Mouse (Mus musculus): ENCODE measurements around the gene Gm17617. TPM values are rescaled to one million over a fixed set of nuclear protein-coding genes. Genes with fewer than 3 reads are reported as not detected.
"Not testable (repeated sequence)": the region's sequence is repeated elsewhere in the genome, so short reads cannot be mapped to it uniquely, and the experiment has no call there.

Gene Gm17617
- polyA plus RNA-seq, 1 experiment: not detected

DNA sequence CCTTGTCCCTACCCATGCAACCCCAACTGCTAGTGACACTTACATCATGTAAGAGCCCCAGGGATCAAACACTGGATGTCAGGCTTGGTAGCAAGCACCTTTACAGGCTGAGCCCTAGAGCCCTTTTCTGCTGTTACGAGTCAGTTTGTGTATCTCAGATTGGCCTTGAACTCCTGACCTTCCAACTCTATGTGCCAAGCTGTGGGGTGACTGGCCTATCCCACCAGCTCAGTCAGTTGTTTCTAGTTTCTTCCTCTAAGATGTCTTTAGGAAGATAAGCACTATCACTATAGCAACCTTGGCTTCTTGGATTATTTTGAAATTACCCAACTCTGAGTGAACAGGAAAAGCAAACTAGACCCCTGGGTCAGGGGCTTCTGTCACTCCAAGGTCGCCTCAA is 30.0 kb downstream of the Gm17617 start:
- Histone ChIP-seq H3K4me2 (ENCODE audit: low read depth) (no peak overlapping the region), H3K27me3 (ENCODE audit: control insufficient read depth, insufficient read depth, insufficient read length) (no peaks in the 10 kb centered on the region), H3K79me2 (ENCODE audit: control insufficient read depth, insufficient read depth) (peaks cover 39% of the 10 kb centered on the region), H3K4me3 (no peak overlapping the region), H3ac (ENCODE audit: control insufficient read depth, insufficient read length) (no peak overlapping the region), H3K36me3 (ENCODE audit: control insufficient read depth, insufficient read depth) (no peaks in the 10 kb centered on the region)
- TF ChIP-seq MAX (IDR thresholded peaks at IDR 0.05; ENCODE audit: low read depth) (no peak), POLR2A (IDR thresholded peaks at IDR 0.05; ENCODE audit: insufficient read length, low read depth) (no peak), SRF (IDR thresholded peaks at IDR 0.05; ENCODE audit: control insufficient read depth, insufficient read length, low read depth) (no peak), MYOG (IDR thresholded peaks at IDR 0.05; ENCODE audit: control insufficient read depth in 1 of 3, insufficient read depth in 1 of 3, insufficient read length in 2 of 3, low read depth in 2 of 3) (no peak), CEBPB (IDR thresholded peaks at IDR 0.05; ENCODE audit: insufficient read depth, poor library complexity, severe bottlenecking) (no peak), REST (IDR thresholded peaks at IDR 0.05; ENCODE audit: insufficient read depth, insufficient read length) (no peak), TCF3 (IDR thresholded peaks at IDR 0.05; ENCODE audit: insufficient read length, low read depth) (no peak), E2F4 (IDR thresholded peaks at IDR 0.05; ENCODE audit: insufficient read depth) (no peak), MYOD1 (IDR thresholded peaks at IDR 0.05; ENCODE audit: control insufficient read depth in 1 of 3, insufficient read length in 2 of 3, low read depth in 2 of 3) (no peak), TCF12 (IDR thresholded peaks at IDR 0.05; ENCODE audit: insufficient read depth, poor library complexity, severe bottlenecking) (no peak)

GRCm38 (mm10) chr13:55102366-55102765 is 31.0 kb downstream of the Gm17617 start:
- Histone ChIP-seq H3K4me3 (no peak overlapping the region), H3K36me3 (ENCODE audit: control insufficient read depth, insufficient read depth) (no peaks in the 10 kb centered on the region), H3K79me2 (ENCODE audit: control insufficient read depth, insufficient read depth) (peaks cover 40% of the 10 kb centered on the region), H3K4me2 (ENCODE audit: low read depth) (no peak overlapping the region), H3ac (ENCODE audit: control insufficient read depth, insufficient read length) (no peak overlapping the region), H3K27me3 (ENCODE audit: control insufficient read depth, insufficient read depth, insufficient read length) (no peaks in the 10 kb centered on the region)
- TF ChIP-seq MYOG (IDR thresholded peaks at IDR 0.05; ENCODE audit: control insufficient read depth in 1 of 3, insufficient read depth in 1 of 3, insufficient read length in 2 of 3, low read depth in 2 of 3) (no peak), TCF12 (IDR thresholded peaks at IDR 0.05; ENCODE audit: insufficient read depth, poor library complexity, severe bottlenecking) (no peak)

- peaks cover 39% of the 10 kb centered on the region for H3K79me2 ChIP-seq (ENCODE audit: control insufficient read depth, insufficient read depth)
- H3K4me3 ChIP-seq: no peak overlapping the region
- H3ac ChIP-seq (ENCODE audit: control insufficient read depth, insufficient read length): no peak overlapping the region
- H3K4me2 ChIP-seq (ENCODE audit: low read depth): no peak overlapping the region
- H3K27me3 ChIP-seq (ENCODE audit: control insufficient read depth, insufficient read depth, insufficient read length): no peaks in the 10 kb centered on the region
- H3K36me3 ChIP-seq (ENCODE audit: control insufficient read depth, insufficient read depth): no peaks in the 10 kb centered on the region
- TF ChIP-seq MYOG (IDR thresholded peaks at IDR 0.05; ENCODE audit: control insufficient read depth in 1 of 3, insufficient read depth in 1 of 3, insufficient read length in 2 of 3, low read depth in 2 of 3) (no peak), SRF (IDR thresholded peaks at IDR 0.05; ENCODE audit: control insufficient read depth, insufficient read length, low read depth) (no peak), E2F4 (IDR thresholded peaks at IDR 0.05; ENCODE audit: insufficient read depth) (no peak), POLR2A (IDR thresholded peaks at IDR 0.05; ENCODE audit: insufficient read length, low read depth) (no peak), TCF3 (IDR thresholded peaks at IDR 0.05; ENCODE audit: insufficient read length, low read depth) (no peak), POLR2AphosphoS2 (IDR thresholded peaks at IDR 0.05; ENCODE audit: insufficient read length, low read depth) (no peak), MYOD1 (IDR thresholded peaks at IDR 0.05; ENCODE audit: control insufficient read depth in 1 of 3, insufficient read length in 2 of 3, low read depth in 2 of 3) (no peak)
These were observed 31.7 kb downstream of the Gm17617 start for GRCm38 (mm10) chr13:55101627-55102026.

DNA sequence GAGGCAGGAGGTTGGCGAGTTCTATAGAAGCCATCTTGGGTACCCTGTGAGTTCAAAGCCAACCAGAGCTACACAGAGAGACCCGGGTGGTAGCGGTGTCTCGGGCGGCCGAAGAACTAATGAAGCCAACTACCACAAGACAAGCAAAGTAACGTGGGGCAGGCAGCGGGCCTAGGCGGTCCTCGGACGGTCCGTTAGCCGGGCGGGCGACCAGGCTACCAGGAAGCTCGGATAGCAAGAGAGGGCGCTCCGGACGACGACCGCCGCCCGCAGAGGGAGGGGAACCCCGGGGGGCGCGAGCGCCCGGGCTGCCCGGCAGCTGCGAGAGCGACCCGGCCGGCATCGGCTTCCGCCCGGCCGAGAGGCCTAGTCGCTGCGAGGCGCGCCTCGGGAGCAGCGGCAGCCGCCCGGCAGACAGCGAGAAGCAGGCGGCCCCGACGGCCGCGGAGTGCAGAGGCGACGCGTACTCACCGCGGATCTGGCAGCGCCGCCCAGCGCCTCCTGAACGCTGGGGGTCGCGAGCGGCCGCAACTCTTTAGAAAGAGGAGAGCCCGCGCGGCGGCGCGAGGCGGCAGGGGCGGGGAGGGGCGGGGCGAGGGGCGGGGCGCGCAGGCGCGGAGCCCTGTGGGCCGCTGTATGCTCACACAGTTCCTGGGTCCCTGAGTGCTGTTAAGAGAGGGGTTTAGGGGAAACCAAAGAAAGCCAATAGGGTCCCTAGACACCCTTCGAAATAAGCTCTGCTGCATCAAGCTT is 33.4 kb downstream of the Gm17617 start, which contains the start of gene Uimc1:
TSS of gene Uimc1 (minus strand) at position 575 of the 753 bp plus-strand sequence.
- H3K4me3 ChIP-seq: peak within 1 kb of the TSS; percentile 34
- peak within 1 kb of the TSS; percentile 93 for H3K4me2 ChIP-seq (ENCODE audit: low read depth)
- H3K27me3 ChIP-seq (ENCODE audit: control insufficient read depth, insufficient read depth, insufficient read length): no peaks in the 10 kb centered on the region
- TF ChIP-seq MYOG (IDR thresholded peaks at IDR 0.05; ENCODE audit: control insufficient read depth in 1 of 3, insufficient read depth in 1 of 3, insufficient read length in 2 of 3, low read depth in 2 of 3): peak in 2 of 3 experiments; percentile 4 to 19
- TF ChIP-seq MAX (IDR thresholded peaks at IDR 0.05; ENCODE audit: low read depth): no peak
- peak; percentile 88 for TF ChIP-seq POLR2AphosphoS2 (IDR thresholded peaks at IDR 0.05; ENCODE audit: insufficient read length, low read depth)
- peak; percentile 97 for TF ChIP-seq POLR2A (IDR thresholded peaks at IDR 0.05; ENCODE audit: insufficient read length, low read depth)
- peak in 1 of 3 experiments; percentile 33 for TF ChIP-seq MYOD1 (IDR thresholded peaks at IDR 0.05; ENCODE audit: control insufficient read depth in 1 of 3, insufficient read length in 2 of 3, low read depth in 2 of 3)
- H3ac ChIP-seq (ENCODE audit: control insufficient read depth, insufficient read length): peak within 1 kb of the TSS; percentile 62
- H3K79me2 ChIP-seq (ENCODE audit: control insufficient read depth, insufficient read depth): peaks cover 39% of the 10 kb centered on the region
- H3K36me3 ChIP-seq (ENCODE audit: control insufficient read depth, insufficient read depth): no peaks in the 10 kb centered on the region

DNA sequence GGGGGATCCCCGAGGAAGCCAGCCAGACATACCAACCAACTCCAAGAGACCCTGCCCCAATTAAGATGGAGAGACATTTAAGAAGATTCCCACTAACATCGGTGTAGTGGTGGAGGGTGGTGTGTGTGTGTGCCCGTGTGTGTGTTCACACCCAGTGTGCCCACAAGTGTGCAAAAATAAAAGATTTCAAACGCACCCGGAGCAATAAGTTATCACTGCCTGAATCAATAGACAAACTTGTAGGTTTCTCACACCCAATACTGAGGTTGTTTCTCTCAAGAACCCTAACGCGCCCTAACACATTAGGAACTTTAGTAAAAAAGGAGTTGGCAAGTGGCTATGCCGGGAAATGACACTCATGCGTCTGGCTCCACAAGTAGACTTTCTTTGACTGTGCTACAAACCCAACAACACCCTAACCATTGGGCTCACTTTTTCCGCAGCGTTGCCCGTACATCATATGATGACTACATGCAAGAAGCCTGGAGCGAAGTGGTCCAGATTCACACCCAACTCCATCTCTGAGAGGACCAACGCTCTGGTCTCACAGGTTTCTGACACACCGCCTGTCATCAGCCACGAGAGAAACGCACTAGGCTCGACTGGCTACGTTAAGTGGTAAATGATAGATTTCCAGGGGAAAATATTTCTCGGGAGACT is 34.2 kb downstream of the Gm17617 start:
- Histone ChIP-seq H3K4me2 (ENCODE audit: low read depth) (peak overlapping the region; percentile 93), H3K79me2 (ENCODE audit: control insufficient read depth, insufficient read depth) (peaks cover 46% of the 10 kb centered on the region), H3ac (ENCODE audit: control insufficient read depth, insufficient read length) (peak overlapping the region; percentile 62), H3K4me3 (peak overlapping the region; percentile 34), H3K36me3 (ENCODE audit: control insufficient read depth, insufficient read depth) (no peaks in the 10 kb centered on the region), H3K27me3 (ENCODE audit: control insufficient read depth, insufficient read depth, insufficient read length) (no peaks in the 10 kb centered on the region)
- TF ChIP-seq POLR2AphosphoS2 (IDR thresholded peaks at IDR 0.05; ENCODE audit: insufficient read length, low read depth) (no peak), SRF (IDR thresholded peaks at IDR 0.05; ENCODE audit: control insufficient read depth, insufficient read length, low read depth) (no peak), TCF12 (IDR thresholded peaks at IDR 0.05; ENCODE audit: insufficient read depth, poor library complexity, severe bottlenecking) (no peak), CEBPB (IDR thresholded peaks at IDR 0.05; ENCODE audit: insufficient read depth, poor library complexity, severe bottlenecking) (no peak), E2F4 (IDR thresholded peaks at IDR 0.05; ENCODE audit: insufficient read depth) (no peak), MYOG (IDR thresholded peaks at IDR 0.05; ENCODE audit: control insufficient read depth in 1 of 3, insufficient read depth in 1 of 3, insufficient read length in 2 of 3, low read depth in 2 of 3) (no peak), MYOD1 (IDR thresholded peaks at IDR 0.05; ENCODE audit: control insufficient read depth in 1 of 3, insufficient read length in 2 of 3, low read depth in 2 of 3) (no peak), POLR2A (IDR thresholded peaks at IDR 0.05; ENCODE audit: insufficient read length, low read depth) (no peak), TCF3 (IDR thresholded peaks at IDR 0.05; ENCODE audit: insufficient read length, low read depth) (no peak)

GRCm38 (mm10) chr13:55097841-55098240 is 35.5 kb downstream of the Gm17617 start:
- H3K36me3 ChIP-seq (ENCODE audit: control insufficient read depth, insufficient read depth); H3ac ChIP-seq (ENCODE audit: control insufficient read depth, insufficient read length); H3K27me3 ChIP-seq (ENCODE audit: control insufficient read depth, insufficient read depth, insufficient read length); H3K4me2 ChIP-seq (ENCODE audit: low read depth); H3K4me3 ChIP-seq: not testable (repeated sequence)
- H3K79me2 ChIP-seq (ENCODE audit: control insufficient read depth, insufficient read depth): peaks cover 46% of the 10 kb centered on the region
